Comparison of ENCODE assay signal across 8 mouse cellular contexts in genomic region chr4:119195582-119196320, GRCm38 (mm10). TPM values are rescaled to one million over a fixed set of nuclear protein-coding genes. Genes with fewer than 3 reads are reported as not detected.
DNase-seq lines count a peak whose midpoint lies in the region; ATAC-seq and TF ChIP-seq lines count a peak whose summit lies in the region.

No protein-coding gene starts in this region.

- peak; percentile 1; the same call in 1 of the 2 replicates for ATAC-seq in forebrain, embryonic 12.5 days (ENCODE audit: low FRiP score)
- ATAC-seq in liver, embryonic 11.5 days (replicated peaks; ENCODE audit: low FRiP score), result no peak
- ATAC-seq in stomach, embryonic 15.5 days (ENCODE audit: insufficient read depth, low FRiP score, low read depth), result no peak

- no peaks in the 10 kb centered on the region for H3K27me3 ChIP-seq in ES-Bruce4 (ENCODE audit: control insufficient read depth, insufficient read depth, low read length, poor library complexity, severe bottlenecking)
- no peaks in the 10 kb centered on the region for H3K27me3 ChIP-seq in forebrain, embryonic 12.5 days
- no peaks in the 10 kb centered on the region for H3K27me3 ChIP-seq in liver, embryonic 11.5 days (replicated peaks; ENCODE audit: control insufficient read depth, insufficient read depth, low read length)
- H3K27me3 ChIP-seq in stomach, embryonic 15.5 days (replicated peaks), result no peaks in the 10 kb centered on the region

- H3K4me2 ChIP-seq in forebrain, embryonic 12.5 days, result peak overlapping the region; percentile 69
- H3K4me2 ChIP-seq in liver, embryonic 11.5 days, result peak overlapping the region; percentile 88
- H3K4me2 ChIP-seq in stomach, embryonic 15.5 days, result peak overlapping the region; percentile 65

- H3K9ac ChIP-seq in ES-Bruce4 (ENCODE audit: low read depth, poor library complexity, severe bottlenecking), result peak overlapping the region; percentile 93
- peak overlapping the region; percentile 80 for H3K9ac ChIP-seq in forebrain, embryonic 12.5 days
- peak overlapping the region; percentile 90 for H3K9ac ChIP-seq in liver, embryonic 11.5 days (ENCODE audit: low read depth, low read length)
- H3K9ac ChIP-seq in stomach, embryonic 15.5 days, result peak overlapping the region; percentile 42; the same call in 1 of the 2 replicates

- TF ChIP-seq CTCF in ES-Bruce4 (IDR thresholded peaks at IDR 0.05; ENCODE audit: low read depth, low read length), result no peak

- H3K36me3 ChIP-seq in ES-Bruce4 (ENCODE audit: control insufficient read depth, insufficient read depth, low read length, poor library complexity, severe bottlenecking), result no peaks in the 10 kb centered on the region
- peaks cover 4% of the 10 kb centered on the region for H3K36me3 ChIP-seq in forebrain, embryonic 12.5 days (replicated peaks)
- no peaks in the 10 kb centered on the region; the same call in 1 of the 2 replicates for H3K36me3 ChIP-seq in liver, embryonic 11.5 days (ENCODE audit: control insufficient read depth, insufficient read depth, low read length)
- no peaks in the 10 kb centered on the region for H3K36me3 ChIP-seq in stomach, embryonic 15.5 days

- 7% methylated on average over 17 of the region's 18 CpGs for WGBS in forebrain, embryonic 12.5 days
- 14% methylated on average over 18 of the region's 18 CpGs for WGBS in liver, embryonic 11.5 days
- WGBS in stomach, embryonic 15.5 days, result 9% methylated on average over 16 of the region's 18 CpGs

- H3K27ac ChIP-seq in ES-Bruce4 (ENCODE audit: insufficient read depth, low read length), result no peak overlapping the region
- H3K27ac ChIP-seq in forebrain, embryonic 12.5 days, result peak overlapping the region; percentile 69
- H3K27ac ChIP-seq in liver, embryonic 11.5 days (ENCODE audit: low read depth, low read length), result peak overlapping the region; percentile 75
- peak overlapping the region; percentile 45; the same call in 1 of the 2 replicates for H3K27ac ChIP-seq in stomach, embryonic 15.5 days

- TF ChIP-seq POLR2A in ES-Bruce4 (IDR thresholded peaks at IDR 0.05; ENCODE audit: insufficient read depth, low read length), result no peak

- peak; percentile 12 for DNase-seq in heart, adult 8-10 months (ENCODE audit: low spot score)
- no peak for DNase-seq in heart, adult 18-20 months
- DNase-seq in liver, embryonic 11.5 days (ENCODE audit: low spot score), result no peak
- no peak for DNase-seq in adrenal gland, adult (ENCODE audit: inconsistent age in 2 of 2, low spot score in 1 of 2)
- DNase-seq in adrenal gland, postnatal 14 days, result no peak

- H3K4me1 ChIP-seq in ES-Bruce4 (ENCODE audit: control insufficient read depth, insufficient read depth, low read length), result no peaks in the 10 kb centered on the region
- peaks cover 24% of the 10 kb centered on the region for H3K4me1 ChIP-seq in forebrain, embryonic 12.5 days
- peaks cover 30% of the 10 kb centered on the region for H3K4me1 ChIP-seq in liver, embryonic 11.5 days (replicated peaks; ENCODE audit: control insufficient read depth, insufficient read depth, low read length)
- peaks cover 14% of the 10 kb centered on the region; the same call in 1 of the 2 replicates for H3K4me1 ChIP-seq in stomach, embryonic 15.5 days

- peak overlapping the region; percentile 90 for H3K4me3 ChIP-seq in ES-Bruce4 (ENCODE audit: low read depth, low read length)
- peak overlapping the region; percentile 81 for H3K4me3 ChIP-seq in forebrain, embryonic 12.5 days (replicated peaks)
- H3K4me3 ChIP-seq in liver, embryonic 11.5 days (ENCODE audit: low read depth, low read length), result peak overlapping the region; percentile 94
- peak overlapping the region; percentile 67 for H3K4me3 ChIP-seq in stomach, embryonic 15.5 days (replicated peaks)

- no peaks in the 10 kb centered on the region for H3K9me3 ChIP-seq in ES-Bruce4 (replicated peaks; ENCODE audit: control insufficient read depth, insufficient read depth, low read length, poor library complexity, severe bottlenecking)
- no peaks in the 10 kb centered on the region for H3K9me3 ChIP-seq in forebrain, embryonic 12.5 days
- H3K9me3 ChIP-seq in liver, embryonic 11.5 days (ENCODE audit: control insufficient read depth, low read length), result no peaks in the 10 kb centered on the region
- H3K9me3 ChIP-seq in stomach, embryonic 15.5 days, result no peaks in the 10 kb centered on the region

- no peak for TF ChIP-seq EP300 in ES-Bruce4 (IDR thresholded peaks at IDR 0.05; ENCODE audit: insufficient read depth, low read depth, low read length)

RNA-seq across cellular contexts. Expression of gene Svbp, which starts 0.6 kb away (rescaled TPM):
- total RNA-seq in heart, adult 8-10 months (2022), result 10 to 100 TPM; 14.8 to 17.5 (median 15.8) TPM
- 10 to 100 TPM; 15.4 to 19.6 TPM for total RNA-seq in heart, adult 18-20 months (2021)
- 34.2 and 39.1 TPM in 2 replicates for polyA plus RNA-seq in ES-Bruce4 (2011; ENCODE audit: insufficient read depth, insufficient read length, low read depth, missing spikeins)
- polyA plus RNA-seq in forebrain, embryonic 12.5 days (2016; fragmentation: Nextera tagmentation; extraction: Ambion mirVana), result 156 and 162 TPM in 2 replicates
- polyA plus RNA-seq in liver, embryonic 11.5 days (2014; fragmentation: Nextera tagmentation; extraction: Ambion mirVana), result 169 and 174 TPM in 2 replicates
- 125 and 128 TPM in 2 replicates for polyA plus RNA-seq in stomach, embryonic 15.5 days (2015; fragmentation: Nextera tagmentation; extraction: Ambion mirVana)
- total RNA-seq in adrenal gland, postnatal 14 days (2021), result 19.0 and 22.5 TPM in 2 replicates

RNA-seq across cellular contexts. Expression of gene Ermap, which starts 5.9 kb away (rescaled TPM):
- under 1 TPM in 1 of 4 experiments, not detected in 3; 0.17 TPM for total RNA-seq in heart, adult 8-10 months (2022)
- total RNA-seq in heart, adult 18-20 months (2021), result not detected
- 0.37 and 0.52 TPM in 2 replicates for polyA plus RNA-seq in ES-Bruce4 (2011; ENCODE audit: insufficient read depth, insufficient read length, low read depth, missing spikeins)
- polyA plus RNA-seq in forebrain, embryonic 12.5 days (2016; fragmentation: Nextera tagmentation; extraction: Ambion mirVana), result 3.6 and 5.1 TPM in 2 replicates
- polyA plus RNA-seq in liver, embryonic 11.5 days (2014; fragmentation: Nextera tagmentation; extraction: Ambion mirVana), result 263 and 274 TPM in 2 replicates
- 13.6 and 30.3 TPM in 2 replicates for polyA plus RNA-seq in stomach, embryonic 15.5 days (2015; fragmentation: Nextera tagmentation; extraction: Ambion mirVana)
- total RNA-seq in adrenal gland, postnatal 14 days (2021), result 2.3 and 8.8 TPM in 2 replicates

RNA-seq across cellular contexts. Expression of gene Zfp691, which starts 21.8 kb away (rescaled TPM):
- 10 to 100 TPM; 19.3 to 23.9 (median 22.6) TPM for total RNA-seq in heart, adult 8-10 months (2022)
- 10 to 100 TPM; 20.0 to 23.4 TPM for total RNA-seq in heart, adult 18-20 months (2021)
- polyA plus RNA-seq in ES-Bruce4 (2011; ENCODE audit: insufficient read depth, insufficient read length, low read depth, missing spikeins), result 12.3 and 14.8 TPM in 2 replicates
- polyA plus RNA-seq in forebrain, embryonic 12.5 days (2016; fragmentation: Nextera tagmentation; extraction: Ambion mirVana), result 7.8 and 9.9 TPM in 2 replicates
- 5.4 and 8.1 TPM in 2 replicates for polyA plus RNA-seq in liver, embryonic 11.5 days (2014; fragmentation: Nextera tagmentation; extraction: Ambion mirVana)
- 4.6 and 5.5 TPM in 2 replicates for polyA plus RNA-seq in stomach, embryonic 15.5 days (2015; fragmentation: Nextera tagmentation; extraction: Ambion mirVana)
- 20.5 and 21.6 TPM in 2 replicates for total RNA-seq in adrenal gland, postnatal 14 days (2021)

RNA-seq across cellular contexts. Expression of gene Tmem269, which starts 22.3 kb away (rescaled TPM):
- not detected for total RNA-seq in heart, adult 8-10 months (2022)
- not detected for total RNA-seq in heart, adult 18-20 months (2021)
- polyA plus RNA-seq in ES-Bruce4 (2011; ENCODE audit: insufficient read depth, insufficient read length, low read depth, missing spikeins), result 0.73 TPM in 1 of 2 replicates, not detected in the other
- polyA plus RNA-seq in forebrain, embryonic 12.5 days (2016; fragmentation: Nextera tagmentation; extraction: Ambion mirVana), result not detected in 2 replicates
- not detected in 2 replicates for polyA plus RNA-seq in liver, embryonic 11.5 days (2014; fragmentation: Nextera tagmentation; extraction: Ambion mirVana)
- not detected in 2 replicates for polyA plus RNA-seq in stomach, embryonic 15.5 days (2015; fragmentation: Nextera tagmentation; extraction: Ambion mirVana)
- total RNA-seq in adrenal gland, postnatal 14 days (2021), result 0.30 TPM in 1 of 2 replicates, not detected in the other

RNA-seq across cellular contexts. Expression of gene AU022252, which starts 36.8 kb away (rescaled TPM):
- total RNA-seq in heart, adult 8-10 months (2022), result 10 to 100 TPM; 15.8 to 26.5 (median 22.3) TPM
- total RNA-seq in heart, adult 18-20 months (2021), result 10 to 100 TPM; 24.8 to 26.5 TPM
- 20.7 and 21.0 TPM in 2 replicates for polyA plus RNA-seq in ES-Bruce4 (2011; ENCODE audit: insufficient read depth, insufficient read length, low read depth, missing spikeins)
- polyA plus RNA-seq in forebrain, embryonic 12.5 days (2016; fragmentation: Nextera tagmentation; extraction: Ambion mirVana), result 36.2 and 37.8 TPM in 2 replicates
- 30.7 and 33.3 TPM in 2 replicates for polyA plus RNA-seq in liver, embryonic 11.5 days (2014; fragmentation: Nextera tagmentation; extraction: Ambion mirVana)
- polyA plus RNA-seq in stomach, embryonic 15.5 days (2015; fragmentation: Nextera tagmentation; extraction: Ambion mirVana), result 28.1 and 29.1 TPM in 2 replicates
- total RNA-seq in adrenal gland, postnatal 14 days (2021), result 24.6 and 30.8 TPM in 2 replicates

Comparison
In these comparisons a context has a peak if more than half of its experiments do, and no peak if none do; other contexts are left out.
1. H3K9ac ChIP-seq: peak in every context shown above with its lines; median percentile 93 in ES-Bruce4; 90 in liver, embryonic 11.5 days; 80 in forebrain, embryonic 12.5 days; 42 in stomach, embryonic 15.5 days.